Mouse (Mus musculus) frontal cortex, adult (tissue): Measurements from ENCODE around the gene Pkn3.
"Not testable (repeated sequence)": the region's sequence is repeated elsewhere in the genome, so short reads cannot be mapped to it uniquely, and the experiment has no call there.

Source experiments
- ATAC-seq: cut with Nextera tagmentation; 2 replicates; pipeline ENCODE4 v1.9.2; 2017; ENCODE audit warnings: mild to moderate bottlenecking, moderate library complexity, mixed read lengths; ENCODE audit not compliant: low TSS enrichment

Gene Pkn3

DNA sequence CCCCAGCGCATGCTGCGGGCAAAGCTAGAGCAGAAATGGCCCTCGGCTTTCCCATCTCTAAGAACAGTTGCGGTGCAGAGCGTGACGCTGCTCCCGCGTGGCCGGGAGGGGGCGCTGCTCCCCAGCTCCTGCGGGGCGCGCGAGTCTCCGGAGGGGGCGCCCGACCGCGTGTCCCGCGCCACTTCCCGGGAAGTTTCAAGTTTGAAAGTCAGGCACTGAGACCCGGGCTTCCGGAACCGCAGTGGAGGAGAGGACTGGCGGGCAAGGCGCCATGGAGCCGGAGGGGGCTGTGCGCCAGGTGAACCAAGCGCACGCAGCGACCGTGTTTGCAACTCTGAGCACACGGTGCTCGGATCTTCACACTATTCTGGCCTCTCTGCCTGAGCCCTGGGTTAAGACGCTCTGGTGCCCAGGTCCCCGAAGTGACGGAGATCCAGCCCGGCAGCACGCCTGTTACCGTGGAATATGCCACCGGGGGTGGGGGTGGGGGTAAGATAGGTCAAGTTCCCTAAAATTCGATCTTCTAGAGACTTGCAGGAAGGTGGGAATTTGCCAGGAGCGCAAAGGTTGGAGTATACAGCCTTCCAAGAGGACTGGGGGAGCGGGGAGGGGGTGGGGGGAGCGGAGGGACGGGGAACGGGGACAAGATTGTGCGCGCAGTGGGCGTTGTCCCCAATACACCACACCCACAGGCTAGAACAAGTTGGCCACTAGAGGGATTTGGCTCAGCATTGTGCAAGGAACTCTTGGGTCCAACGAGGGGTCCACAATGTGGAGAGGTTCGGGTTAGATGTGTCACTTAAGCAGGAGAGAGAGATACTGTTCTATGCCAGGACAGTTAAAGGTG is at the start of gene Pkn3:
Pkn3 (plus strand) TSS at position 183 of the 847 bp plus-strand sequence.
- peak; percentile 90 for ATAC-seq

- ATAC-seq = peak; percentile 70
These were observed 45.1 kb upstream of the Pkn3 start for GRCm38 (mm10) chr2:30032244-30032846.

DNA sequence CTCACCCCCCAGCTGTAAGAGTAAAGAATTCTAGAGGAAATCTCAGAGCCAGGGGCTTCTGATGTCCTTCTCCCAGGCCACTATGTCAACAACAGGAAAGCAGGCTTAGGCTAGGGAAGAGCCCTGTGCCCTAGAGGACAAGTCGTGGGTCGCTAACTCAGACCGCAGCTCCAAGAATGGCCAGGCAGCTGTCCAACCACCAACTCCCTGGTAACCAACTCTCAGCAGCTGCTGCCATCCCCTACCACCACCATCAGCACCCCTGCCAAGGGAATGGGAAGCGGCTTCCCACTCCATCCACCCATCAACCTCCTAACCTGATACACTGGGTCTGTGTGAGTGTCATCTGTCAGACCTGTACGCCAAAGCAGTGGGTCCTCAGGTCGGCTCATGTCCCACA is 44.5 kb upstream of the Pkn3 start:
- ATAC-seq = no peak; the same call in 1 of the 2 replicates

DNA sequence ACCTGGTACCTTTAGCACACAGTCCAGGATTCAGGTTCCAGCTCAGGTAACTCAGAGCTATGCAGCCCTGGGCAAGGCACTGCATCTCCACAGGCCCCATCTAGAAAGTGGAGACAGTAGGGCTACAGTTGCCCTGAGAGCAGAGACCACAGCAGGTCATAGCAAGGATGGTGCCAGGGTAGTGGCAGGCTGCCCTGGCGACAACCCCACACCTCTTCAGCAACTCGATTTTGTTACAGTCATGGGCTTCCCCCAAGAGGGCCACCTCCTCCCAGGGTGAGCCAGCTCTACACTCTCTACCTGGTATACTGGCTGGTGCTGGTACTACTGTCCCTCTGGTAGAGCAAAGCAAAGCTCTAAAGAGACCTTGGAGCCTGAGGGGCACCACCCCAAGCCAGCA is 39.7 kb upstream of the Pkn3 start:
- ATAC-seq = no peak

GRCm38 (mm10) chr2:30038370-30038769 is 39.1 kb upstream of the Pkn3 start:
- no peak for ATAC-seq

GRCm38 (mm10) chr2:30039687-30040086 is 37.8 kb upstream of the Pkn3 start:
- ATAC-seq = no peak

GRCm38 (mm10) chr2:30042445-30042844 is 35.0 kb upstream of the Pkn3 start:
- ATAC-seq = peak; percentile 69; the same call in 1 of the 2 replicates

GRCm38 (mm10) chr2:30044550-30044949 is 32.9 kb upstream of the Pkn3 start:
- ATAC-seq = no peak

DNA sequence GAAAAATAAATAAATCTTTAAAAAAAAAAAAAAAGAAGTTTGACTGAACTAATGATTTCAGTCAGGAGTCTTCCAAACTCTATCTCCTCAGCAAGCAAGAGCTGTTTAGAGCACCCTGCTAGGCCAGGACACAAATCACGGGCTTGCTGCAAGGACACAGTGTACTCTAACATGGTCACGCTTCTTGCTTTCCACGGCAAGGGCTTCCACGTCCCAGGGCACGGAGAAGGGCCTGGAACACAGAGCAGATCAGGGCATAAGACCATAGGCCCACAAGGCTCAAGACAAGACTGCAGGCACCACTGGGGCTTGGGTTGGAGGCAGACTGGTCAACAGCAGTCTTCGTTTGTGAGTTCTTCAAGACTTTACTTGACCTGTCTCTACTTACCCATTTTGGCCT is 30.4 kb upstream of the Pkn3 start:
- no peak for ATAC-seq

- ATAC-seq = no peak
These were observed 29.4 kb upstream of the Pkn3 start for GRCm38 (mm10) chr2:30048101-30048501.

DNA sequence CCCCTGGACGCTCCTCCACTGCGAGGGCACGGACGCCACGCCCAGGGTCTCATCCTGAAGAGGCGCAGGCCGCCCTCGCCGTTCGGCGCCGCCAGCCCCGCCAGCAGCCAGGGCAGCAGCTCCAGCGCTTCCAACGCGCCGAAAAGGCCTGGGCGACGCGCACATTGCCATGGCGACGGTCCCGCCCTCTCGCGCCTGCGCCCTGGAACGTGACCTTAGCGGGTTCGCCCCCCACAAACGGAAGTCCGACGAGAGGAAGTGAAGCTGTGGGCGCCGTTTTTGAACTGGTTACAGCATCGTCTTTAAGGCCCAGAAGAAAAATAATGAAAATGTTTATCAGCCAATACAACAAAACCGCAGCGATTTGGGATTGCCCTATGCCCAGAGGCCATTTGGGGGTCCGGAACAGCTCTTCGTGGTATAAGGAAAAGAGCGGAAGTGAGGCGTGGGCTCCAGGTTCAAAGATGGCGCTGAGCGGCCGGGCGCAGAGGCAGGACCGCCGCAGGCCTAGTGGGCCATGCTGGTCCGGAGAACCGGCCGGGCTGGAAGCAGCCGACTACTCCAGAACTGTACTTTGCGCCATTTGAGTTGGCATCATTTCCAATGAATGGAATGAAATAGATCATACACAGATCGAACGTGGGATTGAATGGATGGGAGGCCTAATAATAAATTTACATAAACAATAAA is 28.6 kb upstream of the Pkn3 start, which contains the start of gene Wdr34:
Wdr34 (minus strand) TSS at position 183 of the 690 bp plus-strand sequence.
- peak; percentile 94 for ATAC-seq

DNA sequence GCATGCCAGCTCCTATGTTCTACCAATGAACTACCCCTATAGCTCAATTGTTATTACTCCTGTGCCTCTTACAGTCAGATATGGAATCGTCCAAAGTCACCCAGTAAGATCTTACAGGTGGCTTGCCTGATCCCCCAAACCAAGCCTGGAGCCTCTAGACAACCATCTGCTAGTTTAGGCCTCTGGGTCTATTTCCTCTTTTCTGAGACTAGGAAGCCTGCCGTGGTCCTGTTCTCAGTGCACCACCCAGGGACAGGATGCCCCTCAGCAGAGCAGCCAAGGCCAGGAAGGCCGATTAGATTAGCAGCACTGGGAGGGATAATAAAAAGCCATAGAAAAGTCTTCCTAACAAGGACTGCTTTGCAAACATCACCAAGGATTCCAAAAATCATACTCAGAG is 27.7 kb upstream of the Pkn3 start:
- ATAC-seq = no peak

DNA sequence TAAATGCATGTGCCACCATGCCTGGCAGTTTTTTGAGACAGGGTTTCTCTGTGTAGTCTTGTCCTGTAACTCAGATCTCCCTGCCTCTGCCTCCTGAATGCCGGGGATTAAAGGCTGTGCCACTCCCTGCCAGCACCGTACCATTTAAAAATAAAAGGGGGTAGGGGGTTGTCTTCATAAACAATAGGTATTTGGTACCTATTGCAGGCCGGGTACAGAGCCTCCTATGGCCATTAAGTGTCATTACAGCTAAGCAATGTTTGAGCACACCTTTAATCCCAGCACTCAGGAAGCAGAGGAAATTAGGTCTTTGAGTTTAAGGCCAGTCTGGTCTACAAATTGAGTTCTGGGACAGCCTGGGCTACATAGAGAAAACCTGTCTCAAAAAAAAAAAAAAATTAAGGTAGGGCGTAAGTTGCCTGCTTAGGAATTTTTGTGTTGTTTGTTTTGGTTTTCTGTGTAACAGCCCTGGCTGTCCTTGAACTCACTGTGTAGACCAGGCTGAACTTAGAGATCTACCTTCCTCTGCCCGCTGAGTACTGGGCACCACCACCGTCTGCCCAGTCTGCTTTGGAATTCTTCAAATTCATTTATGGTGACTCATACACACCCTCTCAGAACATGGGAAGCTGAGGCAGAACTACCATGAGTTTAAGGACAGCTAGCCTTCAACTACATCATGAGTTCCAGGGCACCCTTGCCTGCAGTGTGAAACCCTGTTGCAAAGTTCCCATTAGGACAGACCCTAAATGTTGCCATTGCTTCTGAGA is 25.3 kb upstream of the Pkn3 start:
- ATAC-seq = no peak

GRCm38 (mm10) chr2:30055310-30055709 is 22.2 kb upstream of the Pkn3 start:
- not testable (repeated sequence) for ATAC-seq

GRCm38 (mm10) chr2:30056736-30057135 is 20.7 kb upstream of the Pkn3 start:
- no peak for ATAC-seq

GRCm38 (mm10) chr2:30057223-30057904 is 20.1 kb upstream of the Pkn3 start, which contains the start of gene Set:
TSS of gene Set (plus strand) at chr2:30057378.
- ATAC-seq = no peak

GRCm38 (mm10) chr2:30058418-30058817 is 19.1 kb upstream of the Pkn3 start:
- ATAC-seq = no peak

DNA sequence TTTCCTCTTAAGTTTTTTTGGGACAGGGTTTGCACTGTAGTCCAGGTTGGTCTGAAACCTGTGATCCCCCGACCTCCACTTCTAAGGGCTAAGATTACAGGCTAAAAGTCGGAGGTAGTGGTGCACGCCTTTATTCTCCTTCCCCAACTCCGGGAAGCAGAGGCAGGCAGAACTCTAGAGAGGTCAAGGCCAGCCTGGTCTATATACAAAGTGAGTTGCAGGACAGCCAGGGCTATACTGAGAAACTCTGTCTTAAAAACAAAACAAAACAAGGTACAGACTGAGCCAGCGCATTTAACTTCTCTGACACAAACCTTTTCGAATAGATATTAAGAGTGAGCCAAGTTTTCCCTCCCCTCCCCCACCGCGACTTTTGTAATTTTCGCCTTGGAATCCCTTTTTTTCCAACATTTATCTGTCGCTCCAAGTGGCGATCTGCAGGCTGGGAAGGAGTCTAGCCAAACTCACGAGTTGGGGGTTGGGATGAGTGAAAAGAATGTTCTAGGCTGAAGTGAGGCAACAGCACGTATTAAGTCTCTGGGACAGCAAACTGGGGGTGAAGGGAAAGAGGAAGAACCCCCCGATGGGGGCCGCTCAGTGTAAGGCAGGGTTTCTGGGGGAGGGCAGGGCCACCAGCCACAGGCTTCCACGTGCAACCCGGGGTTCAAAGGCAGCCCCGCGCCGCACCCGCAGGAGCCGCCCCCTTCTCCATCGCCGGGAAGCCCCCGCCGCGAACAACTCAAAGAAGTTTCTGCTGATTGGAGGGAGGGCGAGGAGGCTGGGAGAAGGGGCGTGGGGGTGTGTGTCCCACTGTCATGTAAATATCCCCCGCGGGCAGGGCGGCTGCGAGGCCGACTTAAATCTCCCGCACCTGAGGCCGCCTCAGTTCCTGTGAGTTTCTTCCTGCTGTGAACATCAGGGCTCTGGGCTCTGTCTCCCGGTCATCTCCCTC is 16.0 kb upstream of the Pkn3 start:
- no peak for ATAC-seq

GRCm38 (mm10) chr2:30062249-30063093 is 15.0 kb upstream of the Pkn3 start:
- ATAC-seq = 0 out of 2 replicates have a peak, but pooled peaks have one; percentile 33
